Mouse (Mus musculus) lung, postnatal 10 days (tissue): ENCODE measurements around the gene Rpf1.
A peak's percentile ranks its signal among the peaks of the same experiment; 100 is the strongest.

Experiments used
- DNase-seq: peaks from one replicate; pipeline ENCODE4 v3.0.0; 2021

The Rpf1 gene

GRCm38 (mm10) chr3:146520798-146521651, at the start of gene Rpf1:
Gene Rpf1 (minus strand): TSS chr3:146521429.
- peak; percentile 93 for DNase-seq

- DNase-seq, result no peak
Observed at GRCm38 (mm10) chr3:146570939-146571338, 49.7 kb upstream of the Rpf1 start.

- DNase-seq, result no peak
Observed at GRCm38 (mm10) chr3:146570148-146570782, 49.0 kb upstream of the Rpf1 start, which contains the start of gene Uox. Gene Uox (plus strand): TSS chr3:146570426.

- no peak for DNase-seq
Observed at GRCm38 (mm10) chr3:146569594-146569993, 48.4 kb upstream of the Rpf1 start.

- DNase-seq, result no peak
Observed at GRCm38 (mm10) chr3:146567884-146568530, 46.8 kb upstream of the Rpf1 start.

- DNase-seq, result no peak
Observed at GRCm38 (mm10) chr3:146567366-146567765, 46.1 kb upstream of the Rpf1 start.

GRCm38 (mm10) chr3:146565065-146565411, 43.8 kb upstream of the Rpf1 start:
- DNase-seq, result no peak

- DNase-seq, result peak; percentile 84
Observed at GRCm38 (mm10) chr3:146564268-146565064, 43.2 kb upstream of the Rpf1 start.

GRCm38 (mm10) chr3:146562936-146563335, 41.7 kb upstream of the Rpf1 start:
- no peak for DNase-seq

- no peak for DNase-seq
Observed at GRCm38 (mm10) chr3:146557507-146557906, 36.3 kb upstream of the Rpf1 start.

GRCm38 (mm10) chr3:146556567-146556966, 35.3 kb upstream of the Rpf1 start:
- DNase-seq, result no peak

GRCm38 (mm10) chr3:146554816-146555215, 33.6 kb upstream of the Rpf1 start:
- no peak for DNase-seq

- no peak for DNase-seq
Observed at GRCm38 (mm10) chr3:146543632-146544031, 22.4 kb upstream of the Rpf1 start.

GRCm38 (mm10) chr3:146540521-146541273, 19.5 kb upstream of the Rpf1 start:
- DNase-seq, result no peak

- DNase-seq, result no peak
Observed at GRCm38 (mm10) chr3:146534986-146535385, 13.8 kb upstream of the Rpf1 start.

GRCm38 (mm10) chr3:146528335-146528734, 7.1 kb upstream of the Rpf1 start:
- no peak for DNase-seq

- DNase-seq, result no peak
Observed at GRCm38 (mm10) chr3:146521652-146522020, 407 bp upstream of the Rpf1 start.

- no peak for DNase-seq
Observed at GRCm38 (mm10) chr3:146520226-146520797, 917 bp downstream of the Rpf1 start.

GRCm38 (mm10) chr3:146506711-146507110, 14.5 kb downstream of the Rpf1 start:
- no peak for DNase-seq

GRCm38 (mm10) chr3:146501601-146502123, 19.6 kb downstream of the Rpf1 start:
- no peak for DNase-seq

- no peak for DNase-seq
Observed at GRCm38 (mm10) chr3:146500810-146501201, 20.4 kb downstream of the Rpf1 start.
